Comparison of ENCODE assay signal across 8 mouse cellular contexts in the genomic region with DNA sequence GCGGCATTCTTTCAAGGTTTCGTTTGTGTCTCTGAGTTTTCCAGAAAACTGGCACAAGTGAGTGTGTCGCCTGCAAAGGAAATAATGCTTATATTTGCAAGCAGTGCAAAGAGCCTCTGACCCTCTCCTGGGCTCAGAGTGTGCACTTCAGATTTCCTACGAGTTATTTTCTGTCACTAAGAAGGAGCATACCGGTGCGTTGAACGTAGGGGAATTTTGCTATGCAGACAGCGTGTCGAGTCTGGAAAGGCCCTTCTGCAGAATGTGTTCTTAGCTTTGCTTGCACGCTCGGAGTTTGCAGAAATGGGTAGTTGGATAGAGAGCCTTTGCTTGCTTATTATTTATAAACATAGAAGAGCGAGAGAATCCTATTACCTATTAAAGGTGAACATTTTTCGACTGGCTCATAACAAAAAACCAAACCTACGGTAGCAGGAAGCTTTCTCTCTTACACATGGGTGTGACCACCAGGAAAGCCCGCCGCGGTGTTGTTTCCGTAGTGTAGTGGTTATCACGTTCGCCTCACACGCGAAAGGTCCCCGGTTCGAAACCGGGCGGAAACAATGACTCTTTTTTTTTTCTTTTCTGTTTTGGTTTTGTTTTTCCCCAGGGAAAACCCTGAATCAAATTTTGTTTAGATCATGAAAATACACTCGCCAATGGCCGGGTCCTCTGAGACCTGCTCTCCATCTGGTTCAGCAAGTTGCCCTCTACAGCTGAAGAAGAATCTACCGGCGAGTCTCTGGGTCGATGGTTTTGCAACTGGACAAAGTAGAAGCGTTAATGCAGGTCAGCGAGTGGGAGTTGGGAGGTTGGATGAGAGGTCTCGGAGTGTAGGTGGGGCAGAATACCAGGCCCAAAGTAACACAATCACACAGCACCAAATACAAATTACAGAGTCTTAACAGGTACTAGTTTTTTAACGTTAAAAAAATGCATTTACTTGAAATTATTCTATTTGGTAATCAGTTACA. TPM values are rescaled to one million over a fixed set of nuclear protein-coding genes. Genes with fewer than 3 reads are reported as not detected.
DNase-seq lines count a peak whose midpoint lies in the region; ATAC-seq and TF ChIP-seq lines count a peak whose summit lies in the region.

No protein-coding gene starts in this region.

- peak; percentile 90 for DNase-seq in Muller cell, postnatal 12 days (ENCODE audit: inconsistent ontology term)
- DNase-seq in cerebellum, postnatal 14 days = peak; percentile 92 to 93
- peak; percentile 87 to 94 for DNase-seq in frontal cortex, postnatal 25 days (ENCODE audit: low spot score in 2 of 2)
- DNase-seq in layer of hippocampus, postnatal 14 days (ENCODE audit: low spot score in 2 of 2) = peak; percentile 89 to 91
- DNase-seq in lung, postnatal 0 days (ENCODE audit: low spot score) = peak; percentile 82
- peak; percentile 90 for DNase-seq in retina, postnatal 1 day
- peak; percentile 81 to 84 for DNase-seq in thymus, postnatal 36 days

- no peak for TF ChIP-seq EP300 in lung, postnatal 0 days (IDR thresholded peaks at IDR 0.05)

- ATAC-seq in hindbrain, embryonic 13.5 days (ENCODE audit: low FRiP score) = peak; percentile 69
- ATAC-seq in lung, postnatal 0 days = peak; percentile 62

- H3K27me3 ChIP-seq in hindbrain, embryonic 13.5 days = peaks cover 27% of the 10 kb centered on the region
- H3K27me3 ChIP-seq in lung, postnatal 0 days (replicated peaks; ENCODE audit: insufficient read depth, low read length) = no peaks in the 10 kb centered on the region

- no peaks in the 10 kb centered on the region for H3K36me3 ChIP-seq in hindbrain, embryonic 13.5 days
- no peaks in the 10 kb centered on the region for H3K36me3 ChIP-seq in lung, postnatal 0 days (ENCODE audit: insufficient read depth, low read length)

- no peak for TF ChIP-seq CTCF in lung, postnatal 0 days (IDR thresholded peaks at IDR 0.05)

- H3K27ac ChIP-seq in hindbrain, embryonic 13.5 days = 0 out of 2 replicates have a peak overlapping the region, but pooled peaks have one; percentile 27
- H3K27ac ChIP-seq in lung, postnatal 0 days (ENCODE audit: low read length) = no peak overlapping the region

- peaks cover 8% of the 10 kb centered on the region for H3K4me1 ChIP-seq in hindbrain, embryonic 13.5 days (replicated peaks)
- H3K4me1 ChIP-seq in lung, postnatal 0 days (ENCODE audit: insufficient read depth, low read depth, low read length) = peaks cover 4% of the 10 kb centered on the region; the same call in 1 of the 2 replicates

- peak overlapping the region; percentile 64 for H3K9ac ChIP-seq in hindbrain, embryonic 13.5 days
- peak overlapping the region; percentile 26 for H3K9ac ChIP-seq in lung, postnatal 0 days (replicated peaks; ENCODE audit: low read depth)

- peak overlapping the region; percentile 58 for H3K4me2 ChIP-seq in hindbrain, embryonic 13.5 days
- peak overlapping the region; percentile 65 for H3K4me2 ChIP-seq in lung, postnatal 0 days (replicated peaks; ENCODE audit: low read depth, low read length)

- 2% methylated on average over 35 of the region's 35 CpGs for WGBS in hindbrain, embryonic 13.5 days
- 3% methylated on average over 35 of the region's 35 CpGs for WGBS in lung, postnatal 0 days

- H3K9me3 ChIP-seq in hindbrain, embryonic 13.5 days = no peaks in the 10 kb centered on the region
- no peaks in the 10 kb centered on the region for H3K9me3 ChIP-seq in lung, postnatal 0 days (ENCODE audit: low read length)

- peak overlapping the region; percentile 43 for H3K4me3 ChIP-seq in hindbrain, embryonic 13.5 days
- H3K4me3 ChIP-seq in lung, postnatal 0 days (ENCODE audit: low read depth, low read length) = peak overlapping the region; percentile 51

RNA-seq across cellular contexts. Expression of a gene that starts 9.0 kb away (rescaled TPM):
- 1.9 TPM in 1 of 2 replicates, not detected in the other for polyA plus RNA-seq in hindbrain, embryonic 13.5 days (2015; fragmentation: Nextera tagmentation; extraction: Ambion mirVana)
- total RNA-seq in layer of hippocampus, postnatal 14 days (2021) = 10 to 100 TPM; 60.0 to 62.5 TPM
- polyA plus RNA-seq in lung, postnatal 0 days (2015; fragmentation: Nextera tagmentation; extraction: Ambion mirVana) = 4.2 and 5.2 TPM in 2 replicates

RNA-seq across cellular contexts. Expression of a gene that starts 9.3 kb away (rescaled TPM):
- 0.84 and 3.1 TPM in 2 replicates for polyA plus RNA-seq in hindbrain, embryonic 13.5 days (2015; fragmentation: Nextera tagmentation; extraction: Ambion mirVana)
- total RNA-seq in layer of hippocampus, postnatal 14 days (2021) = 10 to 100 TPM; 22.2 to 42.1 TPM
- 0.45 and 0.81 TPM in 2 replicates for polyA plus RNA-seq in lung, postnatal 0 days (2015; fragmentation: Nextera tagmentation; extraction: Ambion mirVana)

RNA-seq across cellular contexts. Expression of a gene that starts 14.8 kb away (rescaled TPM):
- 12.2 and 12.9 TPM in 2 replicates for polyA plus RNA-seq in hindbrain, embryonic 13.5 days (2015; fragmentation: Nextera tagmentation; extraction: Ambion mirVana)
- 10 to 100 TPM; 42.3 to 60.3 TPM for total RNA-seq in layer of hippocampus, postnatal 14 days (2021)
- 4.1 and 4.6 TPM in 2 replicates for polyA plus RNA-seq in lung, postnatal 0 days (2015; fragmentation: Nextera tagmentation; extraction: Ambion mirVana)

RNA-seq across cellular contexts. Expression of a gene that starts 16.4 kb away (rescaled TPM):
- polyA plus RNA-seq in hindbrain, embryonic 13.5 days (2015; fragmentation: Nextera tagmentation; extraction: Ambion mirVana) = 11.9 and 17.6 TPM in 2 replicates
- total RNA-seq in layer of hippocampus, postnatal 14 days (2021) = 10 to 100 TPM; 26.7 to 27.2 TPM
- 2.7 TPM in 1 of 2 replicates, not detected in the other for polyA plus RNA-seq in lung, postnatal 0 days (2015; fragmentation: Nextera tagmentation; extraction: Ambion mirVana)

RNA-seq across cellular contexts. Expression of a gene that starts 16.7 kb away (rescaled TPM):
- 1.8 and 5.0 TPM in 2 replicates for polyA plus RNA-seq in hindbrain, embryonic 13.5 days (2015; fragmentation: Nextera tagmentation; extraction: Ambion mirVana)
- 10 to 100 TPM; 17.3 to 22.7 TPM for total RNA-seq in layer of hippocampus, postnatal 14 days (2021)
- polyA plus RNA-seq in lung, postnatal 0 days (2015; fragmentation: Nextera tagmentation; extraction: Ambion mirVana) = 1.0 and 1.5 TPM in 2 replicates
